Mouse (Mus musculus): ENCODE data around the gene Pgpep1.
A peak's percentile ranks its signal among the peaks of the same experiment; 100 is the strongest.

The Pgpep1 gene

GRCm38 (mm10) chr8:70630532-70631381 is 29.4 kb downstream of the Pgpep1 start:
- no peak for DNase-seq

GRCm38 (mm10) chr8:70629574-70630531 is 30.3 kb downstream of the Pgpep1 start:
- DNase-seq = peak; percentile 90

GRCm38 (mm10) chr8:70628986-70629490 is 31.1 kb downstream of the Pgpep1 start:
- no peak for DNase-seq

GRCm38 (mm10) chr8:70627041-70627440 is 33.1 kb downstream of the Pgpep1 start:
- DNase-seq = no peak

- no peak for DNase-seq
Measured at GRCm38 (mm10) chr8:70625104-70625503, 35.1 kb downstream of the Pgpep1 start.

GRCm38 (mm10) chr8:70622220-70622619 is 38.0 kb downstream of the Pgpep1 start:
- no peak for DNase-seq

GRCm38 (mm10) chr8:70618888-70619334 is 41.3 kb downstream of the Pgpep1 start:
- DNase-seq = peak; percentile 83

- DNase-seq = no peak
Measured at GRCm38 (mm10) chr8:70617985-70618384, 42.2 kb downstream of the Pgpep1 start.

- no peak for DNase-seq
Measured at GRCm38 (mm10) chr8:70616645-70617044, 43.5 kb downstream of the Pgpep1 start.

- DNase-seq = no peak
Measured at GRCm38 (mm10) chr8:70615894-70616293, 44.3 kb downstream of the Pgpep1 start, which contains the start of gene Lrrc25. TSS of gene Lrrc25 (plus strand) at chr8:70616155.

GRCm38 (mm10) chr8:70615281-70615680 is 44.9 kb downstream of the Pgpep1 start:
- DNase-seq = no peak

GRCm38 (mm10) chr8:70614469-70614868 is 45.7 kb downstream of the Pgpep1 start:
- DNase-seq = no peak

GRCm38 (mm10) chr8:70613763-70614162 is 46.4 kb downstream of the Pgpep1 start:
- DNase-seq = no peak

GRCm38 (mm10) chr8:70611849-70612248 is 48.3 kb downstream of the Pgpep1 start:
- DNase-seq = peak; percentile 81

- DNase-seq = no peak
Measured at GRCm38 (mm10) chr8:70610796-70611771, 49.1 kb downstream of the Pgpep1 start.

- DNase-seq = peak; percentile 97
Measured at GRCm38 (mm10) chr8:70609849-70610795, 50.1 kb downstream of the Pgpep1 start.

GRCm38 (mm10) chr8:70609368-70609848 is 50.8 kb downstream of the Pgpep1 start:
- DNase-seq = peak; percentile 90

- DNase-seq = no peak
Measured at GRCm38 (mm10) chr8:70608749-70609367, 51.3 kb downstream of the Pgpep1 start, which contains the start of gene Ssbp4. TSS of gene Ssbp4 (minus strand) at chr8:70608872.

- peak; percentile 84 for DNase-seq
Measured at GRCm38 (mm10) chr8:70607898-70608748, 52.1 kb downstream of the Pgpep1 start.

Data from layer of hippocampus, adult 9-11 months (tissue).